Mouse (Mus musculus): ENCODE measurements around the gene Ddc. TPM values are rescaled to one million over a fixed set of nuclear protein-coding genes. Genes with fewer than 3 reads are reported as not detected.

Gene Ddc
- total and polyA plus RNA-seq, 3 experiments = 0.07 to 0.08 TPM; not detected in 1

- Histone ChIP-seq H3K79me2 (ENCODE audit: control insufficient read depth, insufficient read depth, low read length, poor library complexity) (no peaks in the 10 kb centered on the region), H3K4me1 (ENCODE audit: control insufficient read depth in 1 of 2, insufficient read depth in 2 of 2, low read length in 2 of 2) (no peaks in the 10 kb centered on the region), H3K27ac (ENCODE audit: control insufficient read depth, low read depth, low read length) (no peak overlapping the region), H3K4me3 (ENCODE audit: control insufficient read depth in 1 of 2, insufficient read depth in 1 of 2, low read depth in 2 of 2, low read length in 2 of 2) (no peak overlapping the region), H3K36me3 (ENCODE audit: control insufficient read depth in 1 of 2, insufficient read depth in 2 of 2, low read length in 2 of 2) (no peaks in the 10 kb centered on the region), H3K27me3 (ENCODE audit: control insufficient read depth in 1 of 2, insufficient read depth in 2 of 2, low read length in 2 of 2) (peaks cover 10 to 12% of the 10 kb centered on the region in 2 experiments), H3K9ac (ENCODE audit: control insufficient read depth, low read depth, low read length, poor library complexity, severe bottlenecking) (no peak overlapping the region), H3K9me3 (replicated peaks; ENCODE audit: insufficient read depth, low read length) (no peaks in the 10 kb centered on the region)
- DNase-seq (ENCODE audit: low read depth, low spot score) = no peak
- TF ChIP-seq ZC3H11A (IDR thresholded peaks at IDR 0.05; ENCODE audit: low read depth, low read length) (no peak), NELFE (IDR thresholded peaks at IDR 0.05; ENCODE audit: low read depth, low read length) (no peak), RAD21 (IDR thresholded peaks at IDR 0.05; ENCODE audit: low read depth, low read length) (no peak), MAX (IDR thresholded peaks at IDR 0.05; ENCODE audit: low read length) (no peak), ZMIZ1 (IDR thresholded peaks at IDR 0.05; ENCODE audit: low read depth, low read length) (no peak), ZNF384 (IDR thresholded peaks at IDR 0.05; ENCODE audit: low read depth, low read length) (no peak), SIN3A (IDR thresholded peaks at IDR 0.05; ENCODE audit: low read length) (no peak), POLR2A (IDR thresholded peaks at IDR 0.05; ENCODE audit: control insufficient read depth in 1 of 2, insufficient read depth in 1 of 2, low read depth in 1 of 2, low read length in 2 of 2, poor library complexity in 1 of 2) (no peak), ETS1 (IDR thresholded peaks at IDR 0.05; ENCODE audit: low read depth, low read length) (no peak), BHLHE40 (IDR thresholded peaks at IDR 0.05; ENCODE audit: borderline replicate concordance, low read depth, low read length) (no peak), UBTF (IDR thresholded peaks at IDR 0.05; ENCODE audit: borderline replicate concordance, insufficient read depth, low read depth, low read length) (no peak), SMC3 (IDR thresholded peaks at IDR 0.05; ENCODE audit: low read depth, low read length) (no peak), ZKSCAN1 (IDR thresholded peaks at IDR 0.05; ENCODE audit: low read depth, low read length) (no peak), MAZ (IDR thresholded peaks at IDR 0.05; ENCODE audit: low read depth, low read length) (no peak), TAL1 (IDR thresholded peaks at IDR 0.05; ENCODE audit: low read length) (no peak), HCFC1 (IDR thresholded peaks at IDR 0.05; ENCODE audit: low read depth, low read length) (no peak), TCF12 (IDR thresholded peaks at IDR 0.05; ENCODE audit: low read depth, low read length) (no peak), POLR2AphosphoS5 (IDR thresholded peaks at IDR 0.05; ENCODE audit: borderline replicate concordance, low read depth, low read length) (no peak)
Observed at GRCm38 (mm10) chr11:11862502-11862901, 35.4 kb downstream of the Ddc start.

- no peak overlapping the region for H3K9ac ChIP-seq (ENCODE audit: control insufficient read depth, low read depth, low read length, poor library complexity, severe bottlenecking)
- no peaks in the 10 kb centered on the region for H3K9me3 ChIP-seq (replicated peaks; ENCODE audit: insufficient read depth, low read length)
- H3K36me3 ChIP-seq (ENCODE audit: control insufficient read depth in 1 of 2, insufficient read depth in 2 of 2, low read length in 2 of 2) = no peaks in the 10 kb centered on the region
- no peaks in the 10 kb centered on the region for H3K4me1 ChIP-seq (ENCODE audit: control insufficient read depth in 1 of 2, insufficient read depth in 2 of 2, low read length in 2 of 2)
- no peak overlapping the region for H3K4me3 ChIP-seq (ENCODE audit: control insufficient read depth in 1 of 2, insufficient read depth in 1 of 2, low read depth in 2 of 2, low read length in 2 of 2)
- no peak overlapping the region for H3K27ac ChIP-seq (ENCODE audit: control insufficient read depth, low read depth, low read length)
- no peaks in the 10 kb centered on the region for H3K79me2 ChIP-seq (ENCODE audit: control insufficient read depth, insufficient read depth, low read length, poor library complexity)
- H3K27me3 ChIP-seq (ENCODE audit: control insufficient read depth in 1 of 2, insufficient read depth in 2 of 2, low read length in 2 of 2) = peaks cover 6 to 14% of the 10 kb centered on the region in 2 experiments
- no peak for TF ChIP-seq EP300 (IDR thresholded peaks at IDR 0.05; ENCODE audit: low read depth in 1 of 2, low read length in 2 of 2)
- TF ChIP-seq TAL1 (IDR thresholded peaks at IDR 0.05; ENCODE audit: low read length) = no peak
- TF ChIP-seq MAZ (IDR thresholded peaks at IDR 0.05; ENCODE audit: low read depth, low read length) = no peak
- TF ChIP-seq JUND (IDR thresholded peaks at IDR 0.05; ENCODE audit: low read depth, low read length) = no peak
- TF ChIP-seq KAT2A (conservative IDR thresholded peaks at IDR 0.05; ENCODE audit: low read depth, low read length) = no peak
- no peak for TF ChIP-seq POLR2A (IDR thresholded peaks at IDR 0.05; ENCODE audit: control insufficient read depth in 1 of 2, insufficient read depth in 1 of 2, low read depth in 1 of 2, low read length in 2 of 2, poor library complexity in 1 of 2)
- no peak for TF ChIP-seq SMC3 (IDR thresholded peaks at IDR 0.05; ENCODE audit: low read depth, low read length)
- no peak for TF ChIP-seq MYB (IDR thresholded peaks at IDR 0.05; ENCODE audit: low read depth, low read length)
- no peak for TF ChIP-seq ZNF384 (IDR thresholded peaks at IDR 0.05; ENCODE audit: low read depth, low read length)
- TF ChIP-seq POLR2AphosphoS5 (IDR thresholded peaks at IDR 0.05; ENCODE audit: borderline replicate concordance, low read depth, low read length) = no peak
- no peak for TF ChIP-seq USF2 (IDR thresholded peaks at IDR 0.05; ENCODE audit: borderline replicate concordance in 1 of 2, insufficient read depth in 1 of 2, low read depth in 1 of 2, low read length in 2 of 2)
- no peak for TF ChIP-seq CHD1 (IDR thresholded peaks at IDR 0.05; ENCODE audit: low read depth, low read length)
- TF ChIP-seq TBP (IDR thresholded peaks at IDR 0.05; ENCODE audit: low read depth, low read length) = no peak
- TF ChIP-seq HCFC1 (IDR thresholded peaks at IDR 0.05; ENCODE audit: low read depth, low read length) = no peak
- no peak for DNase-seq (ENCODE audit: low read depth, low spot score)
Observed at GRCm38 (mm10) chr11:11856959-11857358, 41.0 kb downstream of the Ddc start.

All from MEL (cell line).